Mouse (Mus musculus) heart, adult 2 months (tissue): ENCODE data around the gene Cct8l1.

Source experiments
- CTCF ChIP-seq: fragments of 200-600 bp; IDR thresholded peaks from 2 replicates; pipeline ENCODE4 v1.8.1; 2022; ENCODE audit warnings: antibody characterized with exemption, mild to moderate bottlenecking, moderate library complexity
- EP300 ChIP-seq: fragments of 200-500 bp; IDR thresholded peaks from 2 replicates; pipeline ENCODE4 v1.6.1; 2011; ENCODE audit warnings: low read depth, low read length, control low read depth; ENCODE audit not compliant: insufficient read depth
- POLR2A ChIP-seq: fragments of 200-500 bp; IDR thresholded peaks from 2 replicates; pipeline ENCODE4 v1.6.1; 2011; ENCODE audit warnings: mild to moderate bottlenecking, low read depth, low read length, control low read depth; ENCODE audit not compliant: insufficient read depth

DNA sequence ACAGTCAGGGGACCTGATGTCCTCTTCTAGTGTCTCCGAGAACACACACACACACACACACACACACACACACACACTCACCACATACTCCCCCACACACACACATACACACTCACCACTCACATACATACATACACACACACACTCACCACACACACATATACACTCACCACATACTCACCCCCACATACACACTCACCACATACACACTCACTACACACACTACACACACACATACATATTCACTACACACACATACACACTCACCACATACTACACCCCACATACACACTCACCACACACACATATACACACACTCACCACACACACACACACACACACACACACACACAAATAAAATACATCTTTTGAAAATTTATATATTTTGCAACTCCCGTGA, 31.0 kb downstream of the Cct8l1 start:
- no peak for TF ChIP-seq CTCF
- TF ChIP-seq POLR2A, result no peak
- no peak for TF ChIP-seq EP300
